Mouse (Mus musculus) spleen, postnatal 14 days (tissue): ENCODE measurements at regions not wholly inside any gene's neighbourhood (a gene's known extent, or its start where the extent isn't known, plus 50 kb on each side); places are given as distances from the start of the nearest gene placed in this dataset.

ENCODE experiments used
- DNase-seq, 2 experiments: peaks; one replicate each; pipeline ENCODE4 v3.0.0; 2021 to 2022; ENCODE audit warnings: low spot score in 2 of 2

DNA sequence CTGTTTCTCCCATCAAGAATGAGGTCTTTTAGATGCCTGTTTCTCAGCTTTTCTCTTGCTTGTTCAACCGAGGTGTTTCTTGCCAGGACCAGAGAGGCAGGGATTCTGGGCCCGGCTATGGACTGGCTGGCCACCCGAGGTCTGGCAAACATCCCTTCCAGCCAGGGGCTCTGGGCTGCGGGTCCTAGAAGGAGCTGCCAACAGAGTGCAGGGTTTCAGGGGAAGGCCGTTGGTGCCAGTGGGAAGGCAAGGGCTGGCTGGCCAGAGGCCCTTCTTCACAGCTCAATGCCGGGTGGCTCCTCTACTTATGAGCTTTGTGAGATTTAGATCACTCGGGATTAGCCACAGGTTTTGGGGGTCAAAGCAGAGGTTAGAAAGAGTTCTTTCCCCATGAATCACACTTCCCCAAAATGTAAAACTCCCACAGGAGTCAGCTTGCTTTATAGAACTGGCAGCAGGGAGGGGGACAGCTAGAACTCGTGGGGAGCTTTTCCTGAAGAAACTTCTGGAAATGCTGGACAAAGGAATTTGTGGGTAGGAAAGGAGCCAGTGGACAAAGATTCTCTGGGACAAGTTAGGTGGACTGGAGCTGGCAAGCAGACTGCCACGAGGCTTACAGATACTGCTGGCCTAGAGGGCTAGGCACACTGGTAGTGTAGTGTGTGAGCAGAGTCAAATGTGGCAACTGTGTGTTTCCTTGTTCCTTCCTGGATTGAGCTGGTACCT is 104.1 kb upstream of the Vps8 start:
- no peak for DNase-seq

DNA sequence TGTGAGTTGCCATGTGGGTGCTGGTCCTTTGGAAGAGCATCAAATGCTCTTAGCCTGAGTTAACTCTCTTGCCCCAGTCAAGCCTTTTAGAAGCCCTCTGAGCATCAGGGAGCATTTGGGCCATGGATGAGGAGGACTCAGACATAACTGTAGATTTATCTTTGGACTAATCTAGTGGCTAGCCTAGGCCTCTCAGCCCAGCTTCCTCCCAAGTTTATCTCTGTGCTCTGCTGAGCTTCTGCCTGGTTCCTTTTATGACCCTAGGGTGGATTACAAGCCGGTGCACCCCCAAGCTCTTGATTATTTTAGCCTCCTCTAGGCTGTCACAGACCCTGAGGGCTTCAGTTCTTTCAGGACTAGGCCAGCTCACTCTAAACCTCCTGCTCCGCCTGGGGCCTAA is 102.6 kb upstream of the Vps8 start:
- DNase-seq, result no peak

- no peak for DNase-seq
Measured at GRCm38 (mm10) chr16:21321188-21322070, 101.5 kb upstream of the Vps8 start.

- DNase-seq, result no peak
Measured at GRCm38 (mm10) chr16:21322437-21322836, 100.5 kb upstream of the Vps8 start.

- DNase-seq, result no peak
Measured at GRCm38 (mm10) chr16:21323446-21324034, 99.4 kb upstream of the Vps8 start.

DNA sequence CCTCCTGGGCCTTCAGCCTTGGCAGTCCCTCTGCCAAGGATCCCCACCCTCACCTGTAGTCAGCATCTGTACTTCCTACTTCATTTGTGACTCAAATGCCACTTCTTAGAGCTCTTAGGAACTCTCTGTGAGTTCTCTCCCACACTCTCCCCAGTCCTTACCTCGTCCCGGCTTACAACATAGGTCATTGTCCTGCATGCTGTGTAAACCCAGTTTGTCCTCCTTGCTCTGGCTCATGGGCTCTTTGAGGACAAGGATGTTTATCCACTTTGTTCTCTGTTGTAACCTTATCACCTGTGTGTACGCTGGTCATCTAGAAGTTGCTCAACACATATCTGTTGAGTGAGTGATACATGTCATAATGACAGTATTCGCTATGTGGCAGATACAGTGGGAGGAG is 94.9 kb upstream of the Vps8 start:
- DNase-seq, result no peak

GRCm38 (mm10) chr16:21329199-21329598 is 93.7 kb upstream of the Vps8 start:
- no peak for DNase-seq

- no peak for DNase-seq
Measured at GRCm38 (mm10) chr16:21331229-21331628, 91.7 kb upstream of the Vps8 start.

DNA sequence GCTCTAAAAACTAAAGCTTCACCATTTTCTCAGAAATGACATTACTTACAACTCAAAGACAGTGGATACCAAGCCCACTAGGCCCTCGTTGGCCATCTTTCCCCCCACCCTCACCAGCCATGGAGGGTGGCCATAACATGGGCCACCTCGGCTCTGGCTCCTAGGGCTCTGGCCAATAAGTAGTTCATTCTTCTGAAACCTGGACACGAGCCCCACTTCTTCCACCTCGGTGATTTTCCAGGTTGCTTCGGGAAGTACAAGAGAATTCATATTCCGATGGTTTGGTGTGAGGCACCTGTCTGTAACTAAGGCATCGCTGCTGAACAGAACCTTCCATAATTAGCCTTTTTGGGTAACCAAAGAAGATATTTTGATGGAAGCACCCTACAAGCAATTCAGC is 90.5 kb upstream of the Vps8 start:
- DNase-seq, result no peak

- DNase-seq, result no peak
Measured at GRCm38 (mm10) chr16:21332862-21333222, 90.1 kb upstream of the Vps8 start.

GRCm38 (mm10) chr16:21333223-21333951 is 89.5 kb upstream of the Vps8 start:
- DNase-seq, result peak; percentile 82 to 89

GRCm38 (mm10) chr16:21339061-21339459 is 83.9 kb upstream of the Vps8 start:
- DNase-seq, result no peak

- DNase-seq, result no peak
Measured at GRCm38 (mm10) chr16:21339460-21340081, 83.3 kb upstream of the Vps8 start.

- no peak for DNase-seq
Measured at GRCm38 (mm10) chr16:21340136-21340535, 82.8 kb upstream of the Vps8 start.

- no peak for DNase-seq
Measured at GRCm38 (mm10) chr16:21349869-21350268, 73.0 kb upstream of the Vps8 start.

GRCm38 (mm10) chr16:21351289-21351688 is 71.6 kb upstream of the Vps8 start:
- no peak for DNase-seq

DNA sequence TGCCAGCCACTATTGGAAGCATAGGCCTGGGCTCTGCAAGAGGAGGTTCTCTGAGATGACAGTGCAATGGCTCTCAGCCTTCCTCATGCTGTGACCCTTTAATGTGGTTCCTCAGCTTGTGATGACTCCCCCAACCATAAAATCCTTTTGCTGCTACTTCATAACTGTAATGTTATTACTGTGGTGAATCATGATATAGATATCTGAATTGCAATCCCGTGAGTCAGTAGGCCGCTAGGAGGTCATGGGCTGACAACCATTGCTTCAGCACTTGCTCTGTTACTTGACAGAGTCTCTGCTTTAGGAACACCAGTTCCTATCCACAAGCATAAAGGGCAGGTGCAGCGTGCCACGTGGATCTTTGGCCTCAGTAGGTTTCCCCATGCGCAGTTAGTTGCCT is 69.8 kb upstream of the Vps8 start:
- no peak for DNase-seq

DNA sequence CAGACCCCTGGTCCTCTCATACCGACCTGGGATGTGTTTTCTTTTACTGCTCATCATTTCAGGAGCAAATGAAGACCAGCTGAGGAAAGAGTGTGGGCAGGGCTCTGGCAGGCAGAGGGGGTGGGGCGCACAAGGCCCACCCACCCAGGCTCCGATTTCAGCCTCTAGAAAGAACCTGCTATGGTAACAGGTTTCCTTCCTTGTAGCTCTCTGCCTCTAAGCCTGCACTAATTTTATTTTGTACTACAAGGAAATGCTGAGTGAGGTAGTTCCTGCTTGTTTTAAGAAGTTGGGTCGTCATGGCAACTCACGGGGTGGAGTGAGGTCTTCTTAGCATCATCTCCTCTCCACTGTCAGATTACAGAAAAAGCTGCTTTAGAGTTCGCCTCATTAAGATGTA is 69.4 kb upstream of the Vps8 start:
- no peak for DNase-seq

DNA sequence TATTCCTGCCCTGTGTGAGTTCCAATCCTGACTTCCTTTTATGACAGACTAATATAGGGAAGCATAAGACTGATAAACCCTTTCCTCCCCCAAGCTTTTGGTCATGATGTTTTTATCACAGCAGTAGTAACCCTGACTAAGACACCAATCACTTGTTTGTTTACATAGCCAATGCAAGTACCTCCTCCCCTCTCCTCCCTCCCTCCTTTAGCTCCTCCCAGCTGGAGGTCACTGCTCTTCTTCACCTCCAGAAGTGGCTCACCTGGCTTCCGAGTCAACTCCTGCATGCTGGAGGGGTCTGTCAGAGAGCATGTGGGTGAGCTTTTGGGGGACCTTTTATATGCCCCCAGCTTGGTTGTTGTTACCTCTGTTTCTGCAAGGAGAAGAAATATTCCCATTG is 67.3 kb upstream of the Vps8 start:
- DNase-seq, result no peak

- no peak for DNase-seq
Measured at GRCm38 (mm10) chr16:21357433-21357832, 65.5 kb upstream of the Vps8 start.

- no peak for DNase-seq
Measured at GRCm38 (mm10) chr16:21358313-21358920, 64.5 kb upstream of the Vps8 start.
